Mouse (Mus musculus): ENCODE measurements around the gene Wdr25.

DNA sequence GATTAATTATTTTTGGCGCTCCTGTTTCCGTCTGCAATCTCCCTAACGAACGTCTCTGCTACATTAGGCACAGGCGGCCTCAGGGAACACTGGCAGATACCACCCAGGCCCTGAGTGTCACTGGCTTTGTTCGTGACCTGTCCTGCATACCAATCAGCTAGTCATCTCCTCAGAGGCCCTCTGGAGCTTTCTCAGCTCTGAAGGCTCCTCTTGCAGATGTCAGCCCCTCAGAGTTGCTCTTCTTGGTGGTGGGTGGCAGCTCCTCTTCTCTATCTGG lies 89.2 kb downstream of the Wdr25 start:
- TF ChIP-seq GATA1 (IDR thresholded peaks at IDR 0.05; ENCODE audit: low read length) (no peak), TAL1 (IDR thresholded peaks at IDR 0.05; ENCODE audit: low read length) (no peak)

Data from erythroblast, embryonic 14.5 days (primary cell).